8 mouse cellular contexts compared by ENCODE assay signal in the genomic region with DNA sequence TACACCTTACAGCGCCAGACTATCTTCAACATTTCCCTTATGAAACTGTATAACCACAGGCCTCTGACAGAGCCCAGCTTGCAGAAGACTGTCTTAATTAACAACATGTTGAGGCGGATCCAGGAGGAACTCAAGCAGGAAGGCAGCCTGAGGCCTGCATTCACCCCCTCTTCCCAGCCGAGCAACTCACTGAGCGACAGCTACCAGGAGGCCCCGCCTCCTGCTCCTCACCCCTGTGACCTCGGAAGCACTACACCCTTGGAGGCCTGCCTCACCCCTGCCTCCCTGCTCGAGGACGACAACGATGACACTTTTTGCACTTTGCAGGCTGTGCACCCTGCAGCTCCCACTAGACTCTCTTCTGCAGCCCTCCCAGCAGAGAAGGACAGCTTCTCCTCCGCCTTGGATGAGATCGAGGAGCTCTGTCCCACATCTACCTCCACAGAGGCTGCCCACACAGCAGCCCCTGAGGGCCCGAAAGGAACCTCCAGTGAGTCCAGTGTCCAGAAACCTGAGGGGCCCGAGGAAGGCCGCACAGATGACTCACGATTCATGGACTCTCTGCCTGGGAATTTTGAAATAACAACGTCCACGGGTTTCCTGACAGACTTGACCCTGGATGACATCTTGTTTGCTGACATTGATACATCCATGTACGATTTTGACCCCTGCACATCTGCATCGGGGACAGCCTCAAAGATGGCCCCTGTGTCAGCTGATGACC.
A peak's percentile ranks its signal among the peaks of the same experiment; 100 is the strongest.
DNase-seq lines count a peak whose midpoint lies in the region; ATAC-seq and TF ChIP-seq lines count a peak whose summit lies in the region.

No protein-coding gene starts in this region.

- ATAC-seq in intestine, postnatal 0 days, result no peak
- ATAC-seq in intestine, embryonic 16.5 days, result no peak

- TF ChIP-seq CTCF in intestine, postnatal 0 days (IDR thresholded peaks at IDR 0.05; ENCODE audit: low read depth), result no peak

- no peaks in the 10 kb centered on the region for H3K27me3 ChIP-seq in intestine, postnatal 0 days (replicated peaks; ENCODE audit: control insufficient read depth, insufficient read depth, low read length)
- H3K27me3 ChIP-seq in intestine, embryonic 16.5 days (replicated peaks; ENCODE audit: control insufficient read depth, insufficient read depth, low read length), result no peaks in the 10 kb centered on the region

- no peak overlapping the region for H3K4me3 ChIP-seq in intestine, postnatal 0 days (ENCODE audit: low read depth, low read length)
- no peak overlapping the region for H3K4me3 ChIP-seq in intestine, embryonic 16.5 days (ENCODE audit: low read length)

- H3K9me3 ChIP-seq in intestine, postnatal 0 days (ENCODE audit: control insufficient read depth), result no peaks in the 10 kb centered on the region
- no peaks in the 10 kb centered on the region for H3K9me3 ChIP-seq in intestine, embryonic 16.5 days (ENCODE audit: control insufficient read depth, low read length)

- H3K4me1 ChIP-seq in intestine, postnatal 0 days (replicated peaks; ENCODE audit: control insufficient read depth, insufficient read depth, low read length), result peaks cover 4% of the 10 kb centered on the region
- H3K4me1 ChIP-seq in intestine, embryonic 16.5 days (ENCODE audit: control insufficient read depth, insufficient read depth, low read length), result peaks cover 34% of the 10 kb centered on the region

- H3K4me2 ChIP-seq in intestine, postnatal 0 days (replicated peaks; ENCODE audit: low read depth), result no peak overlapping the region
- no peak overlapping the region for H3K4me2 ChIP-seq in intestine, embryonic 16.5 days (ENCODE audit: low read depth, low read length)

- 0 out of 2 replicates have a peak overlapping the region, but pooled peaks have one; percentile 21 for H3K27ac ChIP-seq in intestine, postnatal 0 days (ENCODE audit: low read depth, low read length)
- H3K27ac ChIP-seq in intestine, embryonic 16.5 days (ENCODE audit: low read length), result no peak overlapping the region; the same call in 1 of the 2 replicates

- H3K9ac ChIP-seq in intestine, postnatal 0 days (ENCODE audit: low read depth, low read length), result no peak overlapping the region
- no peak overlapping the region; the same call in 1 of the 2 replicates for H3K9ac ChIP-seq in intestine, embryonic 16.5 days (ENCODE audit: low read depth, low read length)

- DNase-seq in adrenal gland, postnatal 36 days, result peak; percentile 52 to 66
- peak; percentile 44 for DNase-seq in kidney, adult 18-20 months
- DNase-seq in lung, postnatal 10 days, result peak; percentile 58
- no peak for DNase-seq in thymus, postnatal 14 days
- no peak for DNase-seq in left cerebral cortex, postnatal 25 days (ENCODE audit: low spot score in 2 of 2)
- no peak for DNase-seq in right cerebral cortex, adult 2 months (ENCODE audit: low spot score in 2 of 2)

- intact Hi-C loops in left cerebral cortex, postnatal 25 days (cut with DNase I), result no loop called here

- 60% methylated on average over 19 of the region's 19 CpGs for WGBS in intestine, postnatal 0 days
- 60% methylated on average over 19 of the region's 19 CpGs for WGBS in intestine, embryonic 16.5 days

- peaks cover 30% of the 10 kb centered on the region; the same call in 1 of the 2 replicates for H3K36me3 ChIP-seq in intestine, postnatal 0 days (ENCODE audit: control insufficient read depth, insufficient read depth)
- peaks cover 12% of the 10 kb centered on the region for H3K36me3 ChIP-seq in intestine, embryonic 16.5 days (ENCODE audit: control insufficient read depth, insufficient read depth, low read length)

Comparison
In these comparisons a context has a peak if more than half of its experiments do, and no peak if none do; other contexts are left out.
1. DNase-seq: peak in adrenal gland, postnatal 36 days (2 of 2), kidney, adult 18-20 months (single experiment) and lung, postnatal 10 days (single experiment); none in thymus, postnatal 14 days (single experiment), left cerebral cortex, postnatal 25 days (0 of 2) and right cerebral cortex, adult 2 months (0 of 2).